Mouse (Mus musculus): Measurements from ENCODE around the gene Olfr553.
"Not testable (repeated sequence)": the region's sequence is repeated elsewhere in the genome, so short reads cannot be mapped to it uniquely, and the experiment has no call there.

Gene Olfr553

DNA sequence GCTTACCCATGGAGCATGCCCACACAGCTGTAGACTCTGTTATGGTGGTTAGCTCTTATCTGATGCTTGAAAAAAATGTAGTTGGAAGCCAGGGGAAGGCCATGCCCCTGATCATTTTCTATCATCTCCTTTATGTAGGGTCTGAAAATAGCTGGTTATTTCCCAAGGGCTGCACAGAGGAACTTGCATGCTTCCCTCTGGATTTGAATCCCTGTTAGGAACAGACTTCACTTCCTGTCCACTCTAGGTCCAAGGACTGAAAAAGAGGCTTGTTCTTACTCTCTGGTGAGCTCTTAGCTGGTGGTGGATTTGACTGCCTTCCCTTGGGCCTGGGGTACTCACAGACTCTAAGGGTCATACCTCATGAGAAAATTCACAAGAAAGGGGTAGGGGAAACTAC is at the start of gene Olfr553:
Gene Olfr553, minus strand, starts transcription at position 101 of the 400 bp plus-strand sequence.
- no peak for DNase-seq (ENCODE audit: low read depth, low spot score)

DNA sequence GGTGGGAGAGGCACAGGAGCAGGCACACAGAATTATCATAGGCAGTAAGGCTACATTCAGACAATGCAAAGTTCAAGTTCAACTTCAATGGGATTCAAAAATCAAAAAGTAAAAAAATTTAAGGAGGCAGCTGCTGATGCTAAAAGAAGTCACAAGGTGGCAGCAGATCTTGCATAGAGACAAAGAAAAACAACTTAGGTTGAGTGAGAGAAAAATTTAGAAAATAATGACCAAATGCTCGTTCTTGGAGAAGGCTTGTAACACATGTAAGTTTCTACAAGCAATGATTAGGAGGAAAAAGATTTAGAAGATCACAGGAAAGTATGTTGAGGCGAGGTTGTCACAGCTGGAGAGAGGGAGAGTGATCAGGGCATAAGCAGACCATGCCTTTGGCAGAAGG is 47.4 kb upstream of the Olfr553 start:
- no peak for DNase-seq (ENCODE audit: low read depth, low spot score)

DNA sequence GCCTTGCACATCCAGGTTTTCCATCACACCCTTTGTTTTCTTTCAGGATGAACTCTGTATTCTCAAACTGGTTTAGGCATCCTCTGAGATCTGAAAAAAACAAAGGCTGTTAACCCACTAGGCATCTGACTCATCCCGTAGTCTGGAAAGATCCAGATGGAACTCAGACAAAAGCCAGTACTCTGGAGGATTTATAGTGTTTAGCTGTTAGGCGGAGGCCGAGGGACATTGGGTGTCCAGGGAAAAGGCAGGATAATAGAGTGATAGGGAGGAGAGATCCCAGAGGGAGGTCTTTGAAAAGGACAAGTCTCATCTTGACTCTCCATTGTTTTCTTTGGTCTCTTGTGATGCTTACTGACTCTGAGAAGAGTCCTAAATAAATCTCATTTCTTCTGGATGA is 46.6 kb upstream of the Olfr553 start, which contains the start of gene Olfr556:
Gene Olfr556, plus strand, starts transcription at position 301 of the 400 bp plus-strand sequence.
- no peak for DNase-seq (ENCODE audit: low read depth, low spot score)

DNA sequence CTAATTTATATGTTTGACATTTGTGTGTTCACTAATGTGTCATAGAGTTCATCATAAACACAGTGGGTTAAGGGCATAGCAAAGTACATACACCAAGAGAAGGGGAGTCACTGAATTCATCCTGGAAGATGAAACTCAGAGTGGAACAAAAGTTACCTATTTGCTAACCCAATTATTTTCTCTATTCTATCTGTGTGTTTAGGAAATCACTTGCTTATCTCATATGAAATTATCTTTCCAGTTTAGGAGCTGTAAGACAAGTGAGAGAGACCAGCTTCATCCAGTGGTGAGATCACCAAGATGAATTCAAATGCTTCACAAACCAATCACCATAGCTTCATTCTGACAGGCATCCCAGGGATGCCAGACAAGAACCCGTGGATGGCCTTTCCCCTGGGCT is 40.5 kb upstream of the Olfr553 start, which contains the start of gene Olfr555:
Gene Olfr555, plus strand, starts transcription at position 301 of the 400 bp plus-strand sequence.
- no peak for DNase-seq (ENCODE audit: low read depth, low spot score)

DNA sequence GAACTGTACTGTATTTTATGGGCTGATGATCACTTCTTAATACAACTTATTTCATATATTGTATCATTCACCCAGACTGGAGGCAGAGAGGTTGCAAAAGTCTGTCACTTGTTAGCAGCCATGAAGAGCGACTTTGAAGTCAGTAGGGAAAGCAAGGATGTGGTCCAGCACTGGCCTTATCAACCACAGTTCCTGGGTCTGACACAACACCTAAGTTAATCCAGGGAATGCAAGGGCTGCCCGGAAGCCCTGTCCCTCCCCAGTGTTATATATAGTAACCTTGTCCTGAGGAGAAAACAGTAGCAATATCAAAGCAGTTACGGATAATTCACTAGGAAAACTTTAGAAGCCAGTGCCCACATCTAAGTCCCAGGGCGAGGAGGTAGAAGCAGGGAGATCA is 26.9 kb upstream of the Olfr553 start:
- not testable (repeated sequence) for DNase-seq (ENCODE audit: low read depth, low spot score)

DNA sequence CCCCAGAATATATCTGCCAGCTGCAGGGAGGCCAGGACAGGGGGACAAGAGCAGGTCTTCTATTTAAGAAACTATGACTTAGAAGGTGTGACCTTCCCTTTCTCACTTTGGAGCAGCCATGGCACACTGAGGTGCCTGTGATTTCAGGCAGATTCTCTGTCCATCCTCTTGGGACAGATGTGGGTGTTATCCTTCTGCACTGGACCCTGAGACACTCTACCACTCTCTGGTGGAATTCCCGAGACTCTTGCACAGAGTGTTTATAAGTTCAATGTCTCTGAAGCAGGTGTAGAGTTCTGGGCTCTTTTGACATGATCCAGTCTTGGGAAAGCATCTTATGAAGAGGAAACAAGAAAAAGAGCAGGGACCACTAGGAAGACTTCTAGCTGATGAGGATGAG is 20.1 kb upstream of the Olfr553 start, which contains the start of gene Olfr554:
Gene Olfr554, plus strand, starts transcription at position 301 of the 400 bp plus-strand sequence.
- DNase-seq (ENCODE audit: low read depth, low spot score) = no peak

DNA sequence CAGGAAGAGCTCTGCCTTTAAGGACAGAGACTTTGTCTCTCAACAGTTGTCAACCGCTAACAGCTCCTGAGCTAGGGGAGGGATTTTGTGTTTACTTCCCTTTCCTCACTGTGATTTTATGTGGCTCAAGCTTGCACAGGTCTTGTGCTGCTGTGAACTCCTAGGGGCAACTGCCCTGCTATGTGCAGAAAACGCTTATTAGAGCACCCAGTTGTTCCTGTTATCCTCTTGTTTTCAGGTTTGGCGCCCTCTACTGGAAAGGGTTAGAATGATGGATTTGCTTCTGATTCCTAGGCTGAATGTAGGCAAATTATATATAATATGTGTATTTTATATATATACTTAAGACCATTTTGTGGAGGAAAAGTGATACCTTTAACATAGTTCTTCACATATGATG is 18.6 kb upstream of the Olfr553 start:
- peak; percentile 61 for DNase-seq (ENCODE audit: low read depth, low spot score)

DNA sequence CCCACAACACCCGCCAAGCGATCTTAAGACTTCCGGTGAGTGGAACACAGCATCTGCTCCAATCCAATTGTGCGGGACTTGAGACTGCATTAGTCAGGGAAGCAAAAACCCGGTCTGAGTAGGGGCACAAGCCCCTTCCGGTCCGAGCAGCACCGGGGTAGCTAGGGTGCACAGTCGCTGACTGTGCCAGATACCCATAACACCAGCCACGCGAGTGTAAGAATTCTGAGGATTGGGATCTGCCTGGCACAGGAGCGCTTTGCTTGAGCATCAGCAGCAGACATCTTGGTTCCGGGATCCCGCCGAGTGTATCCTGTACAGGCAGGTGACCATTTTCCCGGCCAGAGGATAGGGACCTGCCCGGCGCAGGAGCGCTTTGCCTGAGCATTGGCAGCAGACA is 2.4 kb upstream of the Olfr553 start:
- DNase-seq (ENCODE audit: low read depth, low spot score) = not testable (repeated sequence)

DNA sequence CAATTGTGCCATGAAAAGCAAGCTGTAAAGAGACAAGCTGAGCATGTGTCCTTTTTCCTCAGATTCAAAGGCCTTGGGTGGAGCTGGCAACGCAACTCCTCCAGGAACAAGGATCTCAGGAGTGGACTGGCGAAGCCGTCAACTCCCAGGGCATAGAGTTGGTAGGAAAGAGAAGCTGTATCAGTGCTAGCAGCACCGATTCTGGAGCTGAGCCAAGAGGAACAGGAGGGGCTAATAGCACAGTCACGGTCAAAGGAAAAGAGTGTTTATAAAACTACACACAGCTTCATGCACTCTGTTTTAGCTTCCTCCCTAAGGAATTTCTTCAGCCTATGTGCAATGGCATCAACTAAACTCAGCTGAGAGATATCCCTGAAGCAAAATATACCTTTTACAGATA is 1.6 kb upstream of the Olfr553 start:
- DNase-seq (ENCODE audit: low read depth, low spot score) = no peak

DNA sequence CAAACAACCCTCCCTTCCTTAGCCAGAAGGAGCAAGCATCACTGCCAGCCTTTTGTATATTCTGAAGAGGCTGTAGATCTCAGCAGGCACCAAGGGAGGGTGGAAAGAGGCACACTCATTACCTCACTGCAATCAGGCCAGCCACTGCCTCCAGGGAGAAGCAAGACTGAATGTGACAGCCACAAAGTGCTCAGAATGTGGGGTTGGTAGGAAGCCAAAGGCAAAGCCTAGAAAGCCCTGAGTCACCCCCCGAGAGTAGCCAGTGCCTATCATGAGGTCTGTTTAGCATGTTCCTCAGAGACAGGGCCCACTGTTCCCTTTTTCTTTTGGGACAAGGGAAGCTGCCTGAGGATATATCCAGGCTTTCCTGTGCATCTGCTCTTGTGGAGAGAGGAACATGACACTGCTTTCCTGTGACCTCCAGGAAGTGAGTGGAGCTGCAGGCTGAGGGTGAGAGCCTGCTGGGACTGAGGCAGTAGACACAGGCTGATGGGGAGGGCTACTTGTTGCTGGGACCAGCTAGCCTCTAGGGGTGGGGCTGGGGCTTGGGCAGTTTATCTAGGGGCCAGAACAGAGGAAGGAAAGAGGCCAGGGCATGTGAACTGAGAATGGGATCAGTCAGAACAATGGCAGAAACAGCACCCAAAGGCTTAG is 20.5 kb downstream of the Olfr553 start, which contains the start of gene Olfr552:
Gene Olfr552, plus strand, starts transcription at position 393 of the 654 bp plus-strand sequence.
- DNase-seq (ENCODE audit: low read depth, low spot score) = no peak

DNA sequence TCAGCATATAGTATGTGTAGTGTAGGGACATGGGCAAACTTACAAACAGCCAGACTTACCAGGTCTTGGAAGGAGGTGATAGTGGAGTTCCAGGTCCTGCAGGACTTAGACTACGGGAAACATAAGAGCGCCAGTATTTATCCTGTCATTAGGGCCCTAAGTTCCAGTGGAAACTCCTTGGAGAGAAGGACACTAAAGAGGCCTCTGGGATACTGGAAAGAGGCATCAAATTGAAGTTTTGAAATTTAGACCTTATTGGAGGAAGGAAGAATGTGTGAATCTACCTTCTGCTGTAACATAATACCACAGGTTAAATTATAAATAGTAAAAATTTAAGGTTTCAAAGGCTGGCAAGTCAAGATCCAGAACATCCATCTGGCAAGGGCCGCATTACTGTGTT is 26.2 kb downstream of the Olfr553 start, which contains the start of gene Olfr551:
Gene Olfr551, minus strand, starts transcription at position 101 of the 400 bp plus-strand sequence.
- no peak for DNase-seq (ENCODE audit: low read depth, low spot score)

DNA sequence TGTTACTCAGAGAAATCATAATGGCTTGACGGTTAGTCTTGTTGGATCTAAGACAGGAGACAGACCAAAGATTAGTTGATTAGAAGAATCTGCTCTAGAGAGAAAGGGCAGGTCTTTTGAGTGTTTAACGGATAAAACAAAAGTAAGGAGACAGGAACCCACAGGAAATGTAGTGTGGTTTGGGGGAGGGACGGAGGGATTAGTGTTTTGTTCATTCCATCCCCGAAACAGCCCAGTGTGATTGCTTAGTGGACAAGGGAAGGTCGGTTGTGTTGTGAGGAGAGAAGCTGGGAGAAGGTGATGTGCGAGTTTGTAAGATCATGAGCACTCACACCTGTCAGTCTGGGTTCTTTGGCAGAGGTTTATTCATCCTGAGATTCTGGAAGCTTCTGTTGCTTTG is 42.0 kb downstream of the Olfr553 start:
- no peak for DNase-seq (ENCODE audit: low read depth, low spot score)

DNA sequence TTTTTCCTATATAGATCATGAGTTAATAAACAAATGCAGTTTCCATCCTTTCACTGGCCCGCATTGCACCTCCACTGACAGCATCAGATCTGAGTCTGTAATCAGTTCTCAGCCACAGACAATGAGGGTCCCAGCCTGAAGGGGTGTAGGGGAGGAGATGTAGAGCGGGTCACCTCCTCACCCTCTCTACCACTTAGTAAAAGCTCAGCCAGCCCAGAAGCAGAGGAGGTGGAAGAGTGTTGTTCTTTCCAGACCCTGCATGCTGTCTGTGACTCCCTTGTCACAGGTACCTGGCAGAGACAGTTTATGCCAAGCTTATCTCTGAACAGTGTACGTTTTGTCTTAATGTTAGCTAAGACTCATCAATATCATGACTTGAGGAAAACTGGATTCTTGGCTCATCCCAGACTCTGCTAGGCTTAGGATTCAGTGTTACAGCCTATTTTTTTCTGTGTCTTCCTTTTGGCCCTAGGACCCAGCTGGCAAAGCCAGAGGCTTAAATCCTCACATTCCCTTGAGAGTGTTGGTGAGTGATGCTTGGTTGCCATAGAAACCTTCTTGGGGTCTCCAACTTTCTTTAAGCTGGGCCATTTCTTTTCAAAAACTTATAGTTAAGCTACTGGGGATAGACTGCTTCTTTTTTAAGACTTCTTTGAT is 44.7 kb downstream of the Olfr553 start:
- DNase-seq (ENCODE audit: low read depth, low spot score) = no peak

DNA sequence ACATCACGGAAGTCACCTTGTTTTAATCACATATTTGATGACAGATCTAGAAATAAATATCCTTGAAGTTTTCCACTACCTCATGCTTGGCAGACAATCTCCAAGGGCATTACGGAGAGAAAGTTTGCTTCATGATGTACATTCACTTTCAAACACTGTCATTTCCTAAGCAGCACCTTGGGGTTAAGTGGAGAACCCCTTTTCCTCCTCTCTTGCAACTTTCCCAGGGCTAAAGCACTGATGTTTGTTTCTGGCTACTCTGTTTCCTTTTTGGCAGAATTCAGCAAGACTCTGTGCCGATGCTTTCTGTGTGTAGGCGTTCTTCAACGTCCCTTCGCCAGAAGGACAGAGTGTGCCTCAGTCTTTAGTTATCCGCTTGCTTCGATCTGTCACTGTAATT is 46.9 kb downstream of the Olfr553 start, which contains the start of gene Olfr550:
Gene Olfr550, plus strand, starts transcription at position 301 of the 400 bp plus-strand sequence.
- no peak for DNase-seq (ENCODE audit: low read depth, low spot score)

DNA sequence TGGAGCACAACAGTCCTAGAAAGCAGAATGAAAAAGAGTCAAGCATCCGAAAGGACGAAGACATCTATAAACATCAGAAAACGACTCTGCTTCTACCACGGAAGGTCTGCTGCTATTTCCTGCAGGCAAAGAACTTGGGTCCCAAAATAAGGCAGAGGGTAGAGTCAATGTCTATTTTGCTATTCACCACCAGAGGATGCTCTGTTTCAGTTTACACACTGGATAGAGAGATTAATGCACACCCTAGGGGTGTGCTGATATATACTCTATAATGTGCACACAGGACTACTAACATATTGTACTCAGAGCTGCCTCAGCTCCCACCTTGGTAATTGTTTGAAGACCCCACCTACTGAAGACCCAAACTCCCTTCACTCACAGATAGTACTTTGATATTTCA is 51.8 kb downstream of the Olfr553 start:
- no peak for DNase-seq (ENCODE audit: low read depth, low spot score)

DNA sequence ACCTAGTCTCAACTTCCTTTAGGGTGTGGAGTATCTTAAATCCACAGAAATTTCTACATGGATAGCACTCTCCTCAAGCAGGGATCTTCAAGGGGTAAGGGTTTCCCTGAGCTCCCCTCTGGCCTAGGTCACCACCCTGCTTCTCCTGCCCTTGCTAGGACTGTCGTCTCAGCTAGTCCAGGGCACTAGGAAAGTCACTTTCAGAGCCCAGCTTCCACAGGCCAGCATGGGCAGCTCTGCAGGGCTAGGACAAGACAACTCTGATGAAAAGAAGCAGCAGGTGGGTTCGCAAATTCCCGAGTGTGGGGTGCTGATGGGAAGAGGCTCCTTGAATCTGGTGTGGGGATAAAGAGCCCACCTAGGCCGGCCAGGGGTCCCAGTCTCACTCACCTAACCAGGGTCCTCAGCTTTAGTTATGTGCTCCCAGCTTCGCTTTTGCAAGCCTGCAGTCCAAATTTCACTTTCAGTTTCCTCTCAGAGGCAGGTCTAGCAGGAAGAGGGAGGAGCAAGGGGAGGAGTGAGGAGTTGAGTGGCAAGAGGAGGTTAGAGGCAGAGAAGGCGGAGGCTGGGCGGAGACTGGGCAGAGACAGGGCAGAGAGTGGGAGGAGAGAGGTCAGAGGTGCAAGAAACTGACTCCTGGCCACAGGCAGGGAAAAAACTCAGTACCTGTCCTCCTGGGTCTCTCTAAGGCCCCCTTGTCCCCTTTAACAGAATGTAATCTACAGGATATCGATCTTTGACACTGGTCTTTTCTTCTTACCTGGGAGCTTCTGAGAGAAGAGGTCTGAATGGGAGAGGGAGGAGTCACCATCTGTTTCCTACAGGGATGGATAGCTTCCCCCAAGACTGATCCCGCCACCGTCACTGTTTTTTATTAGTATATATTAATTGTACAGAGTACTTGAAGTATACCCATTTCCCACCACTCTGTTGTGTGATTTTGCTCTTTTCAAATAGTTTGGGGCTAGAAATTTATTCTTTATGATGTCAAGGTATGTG is 52.7 kb downstream of the Olfr553 start, which contains the start of gene Trim21:
Gene Trim21, minus strand, starts transcription at position 488 of the 999 bp plus-strand sequence.
- peak; percentile 91 for DNase-seq (ENCODE audit: low read depth, low spot score)

Data from CD4-positive helper T cell, adult 2 months (primary cell).